Mouse (Mus musculus): ENCODE measurements around the gene Hmgn3. TPM values are rescaled to one million over a fixed set of nuclear protein-coding genes. Genes with fewer than 3 reads are reported as not detected.
A peak's percentile ranks its signal among the peaks of the same experiment; 100 is the strongest.

The Hmgn3 gene
- polyA plus RNA-seq, 1 experiment from 2014 or later, result 214 TPM

GRCm38 (mm10) chr9:83097816-83098215 lies 48.7 kb downstream of the Hmgn3 start:
- Histone ChIP-seq H3K9me3 (no peaks in the 10 kb centered on the region), H3K36me3 (no peaks in the 10 kb centered on the region), H3K27me3 (no peaks in the 10 kb centered on the region), H3K4me2 (no peak overlapping the region), H3K4me1 (peaks cover 12% of the 10 kb centered on the region; the same call in 1 of the 2 replicates), H3K9ac (no peak overlapping the region), H3K27ac (no peak overlapping the region), H3K4me3 (no peak overlapping the region)
- no peak for ATAC-seq (ENCODE audit: insufficient number of reproducible peaks, insufficient read depth, low FRiP score, low TSS enrichment, low read depth)
- 30% methylated on average over 8 of the region's 8 CpGs for WGBS

- ATAC-seq (ENCODE audit: insufficient number of reproducible peaks, insufficient read depth, low FRiP score, low TSS enrichment, low read depth), result no peak
- 67% methylated on average over 3 of the region's 3 CpGs for WGBS
These were observed 51.7 kb downstream of the Hmgn3 start for GRCm38 (mm10) chr9:83094649-83095336.

GRCm38 (mm10) chr9:83083790-83084469 lies 62.6 kb downstream of the Hmgn3 start:
- Histone ChIP-seq H3K36me3 (no peaks in the 10 kb centered on the region), H3K4me1 (0 out of 2 replicates have a peak, but pooled peaks cover 4% of the 10 kb centered on the region), H3K9ac (no peak overlapping the region), H3K27ac (no peak overlapping the region), H3K4me2 (no peak overlapping the region), H3K4me3 (no peak overlapping the region), H3K9me3 (no peaks in the 10 kb centered on the region), H3K27me3 (no peaks in the 10 kb centered on the region)
- no peak for ATAC-seq (ENCODE audit: insufficient number of reproducible peaks, insufficient read depth, low FRiP score, low TSS enrichment, low read depth)
- 53% methylated on average over 7 of the region's 7 CpGs for WGBS

More at GRCm38 (mm10) chr9:83094649-83095336, 51.7 kb downstream of the Hmgn3 start:
- Histone ChIP-seq H3K27me3 (no peaks in the 10 kb centered on the region), H3K27ac (no peak overlapping the region), H3K4me2 (no peak overlapping the region), H3K4me1 (peaks cover 18% of the 10 kb centered on the region), H3K9ac (no peak overlapping the region), H3K9me3 (no peaks in the 10 kb centered on the region), H3K36me3 (no peaks in the 10 kb centered on the region), H3K4me3 (no peak overlapping the region)

GRCm38 (mm10) chr9:83083091-83083490 lies 63.4 kb downstream of the Hmgn3 start:
- Histone ChIP-seq H3K36me3 (no peaks in the 10 kb centered on the region), H3K4me1 (0 out of 2 replicates have a peak, but pooled peaks cover 4% of the 10 kb centered on the region), H3K9me3 (no peaks in the 10 kb centered on the region), H3K27me3 (no peaks in the 10 kb centered on the region), H3K4me2 (no peak overlapping the region), H3K4me3 (no peak overlapping the region), H3K27ac (no peak overlapping the region), H3K9ac (no peak overlapping the region)
- peak; percentile 43; the same call in 1 of the 2 replicates for ATAC-seq (ENCODE audit: insufficient number of reproducible peaks, insufficient read depth, low FRiP score, low TSS enrichment, low read depth)
- WGBS, result 44% methylated on average over 5 of the region's 5 CpGs

- no peak overlapping the region for H3K27ac ChIP-seq
- H3K9me3 ChIP-seq, result no peaks in the 10 kb centered on the region
- H3K9ac ChIP-seq, result no peak overlapping the region
- no peaks in the 10 kb centered on the region for H3K27me3 ChIP-seq
- no peak for ATAC-seq (ENCODE audit: insufficient number of reproducible peaks, insufficient read depth, low FRiP score, low TSS enrichment, low read depth)
- WGBS, result 59% methylated on average over 6 of the region's 6 CpGs
- H3K4me1 ChIP-seq, result peaks cover 6% of the 10 kb centered on the region; the same call in 1 of the 2 replicates
- H3K36me3 ChIP-seq, result no peaks in the 10 kb centered on the region
- no peak overlapping the region for H3K4me3 ChIP-seq
- H3K4me2 ChIP-seq, result no peak overlapping the region
These were observed 64.2 kb downstream of the Hmgn3 start for GRCm38 (mm10) chr9:83082296-83082695.

GRCm38 (mm10) chr9:83079724-83080123 lies 66.8 kb downstream of the Hmgn3 start:
- Histone ChIP-seq H3K4me2 (no peak overlapping the region), H3K4me3 (no peak overlapping the region), H3K4me1 (peaks cover 10% of the 10 kb centered on the region; the same call in 1 of the 2 replicates), H3K9ac (no peak overlapping the region), H3K36me3 (no peaks in the 10 kb centered on the region), H3K27ac (no peak overlapping the region), H3K27me3 (no peaks in the 10 kb centered on the region), H3K9me3 (no peaks in the 10 kb centered on the region)
- no peak for ATAC-seq (ENCODE audit: insufficient number of reproducible peaks, insufficient read depth, low FRiP score, low TSS enrichment, low read depth)
- 94% methylated on average over 3 of the region's 3 CpGs for WGBS

- no peak for ATAC-seq (ENCODE audit: insufficient number of reproducible peaks, insufficient read depth, low FRiP score, low TSS enrichment, low read depth)
- 80% methylated on average over 5 of the region's 5 CpGs for WGBS
- H3K4me3 ChIP-seq, result no peak overlapping the region
- no peaks in the 10 kb centered on the region for H3K36me3 ChIP-seq
- H3K9me3 ChIP-seq, result no peaks in the 10 kb centered on the region
- H3K9ac ChIP-seq, result no peak overlapping the region
- no peaks in the 10 kb centered on the region for H3K4me1 ChIP-seq
- no peak overlapping the region for H3K4me2 ChIP-seq
- no peak overlapping the region for H3K27ac ChIP-seq
- no peaks in the 10 kb centered on the region for H3K27me3 ChIP-seq
These were observed 78.2 kb downstream of the Hmgn3 start for GRCm38 (mm10) chr9:83068246-83068645.

GRCm38 (mm10) chr9:83061289-83061688 lies 85.2 kb downstream of the Hmgn3 start:
- no peak overlapping the region for H3K27ac ChIP-seq
- H3K4me1 ChIP-seq, result peaks cover 7% of the 10 kb centered on the region; the same call in 1 of the 2 replicates
- H3K9ac ChIP-seq, result no peak overlapping the region
- H3K4me3 ChIP-seq, result no peak overlapping the region
- no peaks in the 10 kb centered on the region for H3K27me3 ChIP-seq
- 37% methylated on average over 11 of the region's 11 CpGs for WGBS
- no peaks in the 10 kb centered on the region for H3K36me3 ChIP-seq
- no peaks in the 10 kb centered on the region for H3K9me3 ChIP-seq
- peak overlapping the region; percentile 11; the same call in 1 of the 2 replicates for H3K4me2 ChIP-seq
- ATAC-seq (ENCODE audit: insufficient number of reproducible peaks, insufficient read depth, low FRiP score, low TSS enrichment, low read depth), result no peak

Other genes starting within 250 kb of the Hmgn3 start
- gene Phip, start 171.2 kb downstream of the Hmgn3 start, polyA plus RNA-seq (2015; fragmentation: Nextera tagmentation; extraction: Ambion mirVana), result 116 and 118 TPM in 2 replicates

Data from embryonic facial prominence, embryonic 13.5 days (tissue).